Mouse (Mus musculus) heart, embryonic 12.5 days (tissue): ENCODE data around the gene Stub1. TPM values are rescaled to one million over a fixed set of nuclear protein-coding genes. Genes with fewer than 3 reads are reported as not detected.
A peak's percentile ranks its signal among the peaks of the same experiment; 100 is the strongest.

Experiments used
- ATAC-seq: fragments of 200-750 bp; cut with Nextera tagmentation; 2 replicates; pipeline ENCODE4 v1.8.0; 2017; ENCODE audit warnings: moderate TSS enrichment, moderate library complexity; ENCODE audit not compliant: insufficient number of reproducible peaks, low FRiP score
- H3K27ac ChIP-seq: fragments of 300-500 bp; sonication (generic); 2 replicates; pipeline ENCODE4 v1.5.1; 2016; ENCODE audit warnings: mild to moderate bottlenecking, moderate library complexity; ENCODE audit not compliant: poor library complexity, severe bottlenecking
- H3K27me3 ChIP-seq: fragments of 300-500 bp; sonication (generic); replicated peaks from 2 replicates; pipeline ENCODE4 v1.6.1; 2016; ENCODE audit warnings: mild to moderate bottlenecking, moderate library complexity
- H3K36me3 ChIP-seq: fragments of 300-500 bp; sonication (generic); 2 replicates; pipeline ENCODE4 v1.6.1; 2016; ENCODE audit warnings: mild to moderate bottlenecking, moderate library complexity
- H3K4me1 ChIP-seq: fragments of 300-500 bp; sonication (generic); replicated peaks from 2 replicates; pipeline ENCODE4 v1.6.1; 2016; ENCODE audit warnings: mild to moderate bottlenecking
- H3K4me2 ChIP-seq: fragments of 300-500 bp; sonication (generic); 2 replicates; pipeline ENCODE4 v1.6.1; 2016; ENCODE audit warnings: mild to moderate bottlenecking, moderate library complexity
- H3K4me3 ChIP-seq: fragments of 300-500 bp; sonication (generic); 2 replicates; pipeline ENCODE4 v1.5.1; 2016; ENCODE audit warnings: mild to moderate bottlenecking
- H3K9ac ChIP-seq: fragments of 300-500 bp; sonication (generic); 2 replicates; pipeline ENCODE4 v1.6.1; 2016; ENCODE audit warnings: mild to moderate bottlenecking, moderate library complexity
- H3K9me3 ChIP-seq: fragments of 300-500 bp; sonication (generic); replicated peaks from 2 replicates; pipeline ENCODE4 v1.6.1; 2016; ENCODE audit warnings: mild to moderate bottlenecking, moderate library complexity
- WGBS: fragments of 180-500 bp; shearing (Covaris S2); methylation state at CpG from one replicate; pipeline ENCODE4 v1.1.7; 2016; 5-methylcytosine and 5-hydroxymethylcytosine counted together
- polyA plus RNA-seq: library from polyadenylated mRNA; unstranded; fragments of >200 nt; fragmentation: Nextera tagmentation; extraction: Ambion mirVana; gene quantifications from 2 replicates; pipeline ENCODE4 v1.2.1, GENCODE M21; 2016

Stub1 gene
- polyA plus RNA-seq, 1 experiment from 2014 or later, result 272 TPM

DNA sequence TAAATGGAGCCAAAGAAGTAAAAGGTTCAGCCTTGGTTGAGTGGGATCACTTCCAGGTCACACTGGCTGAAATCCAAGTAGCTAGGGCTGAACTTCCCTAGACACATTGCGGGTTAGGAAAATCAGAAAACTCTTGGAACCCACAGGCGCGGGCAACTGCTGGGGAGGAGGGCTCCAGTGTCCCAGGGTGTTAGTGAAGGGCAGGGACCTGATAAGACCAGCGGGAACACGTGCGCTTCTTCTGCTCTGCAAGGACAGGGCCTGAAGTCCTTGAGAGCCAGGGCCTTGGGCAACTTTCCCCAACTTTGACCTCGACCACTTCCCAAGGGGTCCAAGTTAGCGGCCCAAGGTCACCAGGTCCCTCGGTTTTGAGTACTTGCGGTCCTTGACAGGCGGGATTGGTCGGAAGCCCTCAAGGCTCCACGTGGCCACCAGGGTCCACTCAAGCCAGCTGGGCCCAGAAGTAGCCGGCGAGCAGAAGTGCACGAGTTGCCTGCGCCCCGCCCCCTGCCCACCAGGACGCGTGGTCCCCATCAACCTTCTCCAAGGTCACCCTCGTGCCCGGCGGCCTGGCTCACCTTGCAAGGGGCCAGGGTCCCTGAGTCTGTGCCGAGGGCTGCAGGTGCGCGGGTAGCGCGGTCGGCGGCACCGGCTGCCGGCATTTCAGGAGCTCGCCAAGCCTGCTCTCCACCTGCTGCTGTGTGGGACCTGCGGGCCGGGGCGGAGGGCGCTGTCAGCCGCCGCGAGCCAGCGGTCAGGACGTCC, 34.8 kb upstream of the Stub1 start:
- peaks cover 31% of the 10 kb centered on the region for H3K4me1 ChIP-seq
- under 1% methylated on average over 42 of the region's 42 CpGs for WGBS
- H3K27me3 ChIP-seq, result no peaks in the 10 kb centered on the region
- H3K9ac ChIP-seq, result peak overlapping the region; percentile 93
- H3K9me3 ChIP-seq, result no peaks in the 10 kb centered on the region
- H3K36me3 ChIP-seq, result peaks cover 29% of the 10 kb centered on the region
- peak; percentile 68 for ATAC-seq
- peak overlapping the region; percentile 78 for H3K4me3 ChIP-seq
- peak overlapping the region; percentile 94 for H3K27ac ChIP-seq
- peak overlapping the region; percentile 89 for H3K4me2 ChIP-seq

GRCm38 (mm10) chr17:25867509-25867835, 34.3 kb upstream of the Stub1 start:
- peak overlapping the region; percentile 78 for H3K4me3 ChIP-seq
- H3K9me3 ChIP-seq, result no peaks in the 10 kb centered on the region
- peak overlapping the region; percentile 94 for H3K27ac ChIP-seq
- H3K36me3 ChIP-seq, result peaks cover 29% of the 10 kb centered on the region
- peak; percentile 24; the same call in 1 of the 2 replicates for ATAC-seq
- WGBS, result 14% methylated on average over 7 of the region's 7 CpGs
- peaks cover 31% of the 10 kb centered on the region for H3K4me1 ChIP-seq
- H3K4me2 ChIP-seq, result peak overlapping the region; percentile 89
- H3K9ac ChIP-seq, result peak overlapping the region; percentile 93
- H3K27me3 ChIP-seq, result no peaks in the 10 kb centered on the region

DNA sequence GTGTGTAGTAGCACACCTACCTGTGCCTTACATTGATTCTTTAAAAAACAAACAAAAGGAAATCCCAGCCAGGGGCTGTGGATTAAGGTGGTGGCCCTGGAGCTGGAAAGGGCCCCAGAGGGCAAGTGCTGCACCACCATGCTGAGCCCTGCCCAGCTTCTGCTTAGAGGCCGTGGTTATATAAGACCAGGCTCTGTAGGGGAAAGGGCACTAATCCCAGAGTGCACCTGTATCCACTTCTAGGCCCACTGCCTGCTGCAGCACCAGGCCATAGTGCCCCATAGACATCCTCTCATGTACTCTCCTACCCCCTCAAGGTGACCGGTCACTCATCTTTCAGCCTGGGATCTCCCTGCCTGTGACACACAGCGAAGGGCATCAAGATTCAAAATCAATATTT, 33.0 kb upstream of the Stub1 start:
- Histone ChIP-seq H3K4me2 (peak overlapping the region; percentile 89), H3K36me3 (peaks cover 29% of the 10 kb centered on the region), H3K27ac (no peak overlapping the region), H3K4me1 (peaks cover 41% of the 10 kb centered on the region), H3K27me3 (no peaks in the 10 kb centered on the region), H3K9ac (0 out of 2 replicates have a peak overlapping the region, but pooled peaks have one; percentile 35), H3K9me3 (no peaks in the 10 kb centered on the region), H3K4me3 (no peak overlapping the region)
- WGBS, result 92% methylated on average over 3 of the region's 3 CpGs
- ATAC-seq, result no peak

- Histone ChIP-seq H3K27ac (no peak overlapping the region), H3K4me2 (no peak overlapping the region), H3K36me3 (peaks cover 29% of the 10 kb centered on the region), H3K9ac (peak overlapping the region; percentile 35; the same call in 1 of the 2 replicates), H3K27me3 (no peaks in the 10 kb centered on the region), H3K9me3 (no peaks in the 10 kb centered on the region), H3K4me3 (no peak overlapping the region), H3K4me1 (peaks cover 49% of the 10 kb centered on the region)
- WGBS, result 85% methylated on average over 11 of the region's 11 CpGs
- ATAC-seq, result no peak
These were observed 32.1 kb upstream of the Stub1 start for GRCm38 (mm10) chr17:25865288-25865687.

- H3K9me3 ChIP-seq, result no peaks in the 10 kb centered on the region
- H3K4me1 ChIP-seq, result peaks cover 51% of the 10 kb centered on the region
- H3K4me2 ChIP-seq, result no peak overlapping the region
- no peak overlapping the region for H3K4me3 ChIP-seq
- peaks cover 29% of the 10 kb centered on the region for H3K36me3 ChIP-seq
- no peak for ATAC-seq
- no peak overlapping the region for H3K27ac ChIP-seq
- 92% methylated on average over 14 of the region's 14 CpGs for WGBS
- no peaks in the 10 kb centered on the region for H3K27me3 ChIP-seq
- H3K9ac ChIP-seq, result no peak overlapping the region
These were observed 31.1 kb upstream of the Stub1 start for GRCm38 (mm10) chr17:25864311-25864710.

DNA sequence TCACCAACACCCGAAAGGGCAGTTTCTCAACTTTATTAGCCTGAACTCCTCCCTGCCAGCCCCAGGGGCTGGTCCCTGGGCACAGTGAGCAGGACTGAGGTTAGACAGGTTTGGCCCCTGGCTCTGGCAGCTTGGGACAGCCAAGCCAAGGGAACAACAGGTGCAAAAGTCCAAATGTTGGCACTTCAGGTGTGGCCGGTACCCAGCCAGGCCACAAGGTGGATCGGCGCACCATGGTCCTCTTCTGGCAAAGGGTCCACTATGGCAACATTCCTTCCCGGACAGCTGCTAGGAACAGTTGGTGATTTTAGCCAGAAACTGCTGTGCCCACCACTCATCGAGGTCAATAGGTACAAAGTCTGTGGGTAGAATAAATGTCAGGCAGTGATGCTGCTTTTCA, 30.5 kb upstream of the Stub1 start:
- 86% methylated on average over 6 of the region's 6 CpGs for WGBS
- H3K9ac ChIP-seq, result no peak overlapping the region
- H3K4me1 ChIP-seq, result peaks cover 46% of the 10 kb centered on the region
- no peak for ATAC-seq
- no peaks in the 10 kb centered on the region for H3K27me3 ChIP-seq
- no peak overlapping the region for H3K27ac ChIP-seq
- H3K36me3 ChIP-seq, result peaks cover 29% of the 10 kb centered on the region
- no peak overlapping the region for H3K4me2 ChIP-seq
- no peak overlapping the region for H3K4me3 ChIP-seq
- no peaks in the 10 kb centered on the region for H3K9me3 ChIP-seq

- H3K9me3 ChIP-seq, result no peaks in the 10 kb centered on the region
- H3K9ac ChIP-seq, result peak overlapping the region; percentile 89
- 14% methylated on average over 6 of the region's 6 CpGs for WGBS
- peaks cover 36% of the 10 kb centered on the region for H3K4me1 ChIP-seq
- ATAC-seq, result peak; percentile 16; the same call in 1 of the 2 replicates
- peak overlapping the region; percentile 94 for H3K4me2 ChIP-seq
- H3K27me3 ChIP-seq, result no peaks in the 10 kb centered on the region
- peaks cover 29% of the 10 kb centered on the region for H3K36me3 ChIP-seq
- peak overlapping the region; percentile 75 for H3K27ac ChIP-seq
- H3K4me3 ChIP-seq, result peak overlapping the region; percentile 84
These were observed 28.8 kb upstream of the Stub1 start for GRCm38 (mm10) chr17:25861704-25862612.

GRCm38 (mm10) chr17:25860832-25861703, 27.9 kb upstream of the Stub1 start, which contains the start of gene Wdr90:
Gene Wdr90 (minus strand): TSS chr17:25861501.
- Histone ChIP-seq H3K9me3 (no peaks in the 10 kb centered on the region), H3K27ac (peak within 1 kb of the TSS; percentile 75), H3K4me3 (peak within 1 kb of the TSS; percentile 84), H3K27me3 (no peaks in the 10 kb centered on the region), H3K4me1 (peaks cover 28% of the 10 kb centered on the region), H3K9ac (peak within 1 kb of the TSS; percentile 89), H3K36me3 (peaks cover 21% of the 10 kb centered on the region), H3K4me2 (peak within 1 kb of the TSS; percentile 94)
- peak; percentile 93 for ATAC-seq
- 4% methylated on average over 65 of the region's 65 CpGs for WGBS

DNA sequence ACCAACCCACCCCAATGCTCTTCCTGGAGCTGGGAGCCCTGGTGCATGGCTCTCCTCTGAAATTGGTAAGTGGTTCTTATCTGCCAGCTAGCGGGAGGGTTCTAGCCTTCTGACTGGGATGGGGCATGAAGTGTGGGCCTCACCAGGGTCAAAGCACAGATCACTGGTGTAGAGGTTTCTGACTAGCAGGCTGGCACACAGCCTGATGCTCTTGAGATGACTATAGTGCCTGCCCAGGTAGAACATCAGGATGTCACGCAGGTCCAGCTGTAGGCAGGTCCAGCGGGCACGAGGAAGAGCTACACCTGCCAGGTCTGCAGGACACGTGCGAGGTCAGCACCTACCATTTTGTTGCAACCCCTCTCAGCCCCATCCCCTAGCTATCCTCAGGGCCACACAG, 27.0 kb upstream of the Stub1 start:
- ATAC-seq, result no peak
- 88% methylated on average over 6 of the region's 6 CpGs for WGBS
- no peak overlapping the region; the same call in 1 of the 2 replicates for H3K4me3 ChIP-seq

GRCm38 (mm10) chr17:25844396-25844901, 11.2 kb upstream of the Stub1 start, which contains the start of gene Rhot2:
Gene Rhot2 (minus strand): TSS chr17:25844851.
- 0% methylated on average over 21 of the region's 21 CpGs for WGBS
- peak; percentile 94 for ATAC-seq
- peaks cover 71% of the 10 kb centered on the region for H3K36me3 ChIP-seq

More for the DNA sequence above, 27.0 kb upstream of the Stub1 start:
- Histone ChIP-seq H3K9ac (peak overlapping the region; percentile 89; the same call in 1 of the 2 replicates), H3K36me3 (peaks cover 26% of the 10 kb centered on the region), H3K9me3 (no peaks in the 10 kb centered on the region), H3K4me2 (peak overlapping the region; percentile 94), H3K27me3 (no peaks in the 10 kb centered on the region), H3K4me1 (peaks cover 22% of the 10 kb centered on the region), H3K27ac (no peak overlapping the region)

More at GRCm38 (mm10) chr17:25844396-25844901, 11.2 kb upstream of the Stub1 start, which contains the start of gene Rhot2:
- Histone ChIP-seq H3K9me3 (no peaks in the 10 kb centered on the region), H3K4me1 (peaks cover 15% of the 10 kb centered on the region), H3K4me2 (peak within 1 kb of the TSS; percentile 87), H3K27ac (peak within 1 kb of the TSS; percentile 85), H3K4me3 (peak within 1 kb of the TSS; percentile 88), H3K9ac (peak within 1 kb of the TSS; percentile 97), H3K27me3 (no peaks in the 10 kb centered on the region)
